Mouse (Mus musculus) embryonic facial prominence, embryonic 10.5 days (tissue): ENCODE data around the gene Aldh18a1. TPM values are rescaled to one million over a fixed set of nuclear protein-coding genes. Genes with fewer than 3 reads are reported as not detected.
"Not testable (repeated sequence)": the region's sequence is repeated elsewhere in the genome, so short reads cannot be mapped to it uniquely, and the experiment has no call there.

Source experiments
- DNase-seq: peaks from one replicate; pipeline ENCODE4 v3.0.0-alpha.2; 2017; ENCODE audit warnings: low spot score
- H3K27ac ChIP-seq: fragments of 300-500 bp; sonication (generic); replicated peaks from 2 replicates; pipeline ENCODE4 v1.5.1; 2016; ENCODE audit warnings: mild to moderate bottlenecking
- H3K27me3 ChIP-seq: fragments of 300-500 bp; sonication (generic); replicated peaks from 2 replicates; pipeline ENCODE4 v1.6.1; 2016; ENCODE audit warnings: low read depth, mild to moderate bottlenecking; ENCODE audit not compliant: poor library complexity, severe bottlenecking
- H3K36me3 ChIP-seq: fragments of 300-500 bp; sonication (generic); replicated peaks from 2 replicates; pipeline ENCODE4 v1.6.1; 2016; ENCODE audit warnings: mild to moderate bottlenecking, moderate library complexity
- H3K4me1 ChIP-seq: fragments of 300-500 bp; sonication (generic); 2 replicates; pipeline ENCODE4 v1.6.1; 2016
- H3K4me3 ChIP-seq: fragments of 300-500 bp; sonication (generic); 2 replicates; pipeline ENCODE4 v1.5.1; 2016; ENCODE audit warnings: mild to moderate bottlenecking, moderate library complexity
- H3K9me3 ChIP-seq: fragments of 300-500 bp; sonication (generic); 2 replicates; pipeline ENCODE4 v1.6.1; 2016; ENCODE audit warnings: mild to moderate bottlenecking
- WGBS: fragments of 180-500 bp; shearing (Covaris S2); methylation state at CpG from one replicate; pipeline ENCODE4 v1.1.7; 2016; 5-methylcytosine and 5-hydroxymethylcytosine counted together
- polyA plus RNA-seq: library from polyadenylated mRNA; unstranded; fragments of >200 nt; fragmentation: Nextera tagmentation; extraction: Ambion mirVana; gene quantifications from 2 replicates; pipeline ENCODE4 v1.2.1, GENCODE M21; 2016

Gene Aldh18a1
- polyA plus RNA-seq, 1 experiment from 2014 or later: 91.0 TPM

DNA sequence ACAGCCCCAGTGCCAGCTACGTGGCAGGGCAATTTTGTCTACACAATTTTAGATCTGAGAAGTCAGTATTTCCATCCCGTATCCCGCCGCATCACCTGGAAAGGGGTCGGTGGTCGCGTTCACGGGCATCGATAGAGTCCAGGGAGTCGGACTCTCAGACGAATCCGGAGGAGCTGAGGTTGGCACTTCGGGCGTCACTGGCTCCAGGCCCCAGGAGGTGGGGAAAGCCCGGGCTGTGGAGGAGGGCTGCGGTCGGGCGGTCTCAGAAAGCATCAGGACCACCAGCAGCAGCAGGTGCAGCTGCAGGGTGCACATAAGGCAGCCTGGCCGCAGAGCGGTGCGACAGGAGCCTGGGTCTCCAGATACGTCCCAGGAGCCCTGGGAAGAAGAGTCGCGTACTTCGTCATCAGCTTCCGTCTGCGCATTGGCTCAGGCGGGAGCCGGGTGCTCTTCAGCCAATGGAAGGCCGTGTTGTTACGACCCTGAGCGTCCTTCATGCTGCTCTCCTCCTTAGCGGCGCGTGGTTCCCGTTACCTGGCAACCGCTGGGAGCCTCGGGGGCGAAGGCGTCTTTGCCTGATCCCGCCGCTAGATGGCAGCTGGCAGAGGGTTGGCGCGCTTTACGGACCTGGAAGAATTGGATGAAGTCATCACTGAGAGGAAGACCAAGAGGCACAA, 23.7 kb upstream of the Aldh18a1 start, which contains the start of the genes Tctn3 and Entpd1:
Gene Tctn3, minus strand, starts transcription at position 404 of the 677 bp plus-strand sequence.
Gene Entpd1, plus strand, starts transcription at position 537 of the 677 bp plus-strand sequence.
- WGBS: under 1% methylated on average over 45 of the region's 45 CpGs
- no peaks in the 10 kb centered on the region for H3K9me3 ChIP-seq
- peak within 1 kb of the TSS; percentile 78 for H3K27ac ChIP-seq
- peak within 1 kb of the TSS; percentile 83 for H3K4me3 ChIP-seq
- no peaks in the 10 kb centered on the region; the same call in 1 of the 2 replicates for H3K27me3 ChIP-seq
- peak; percentile 98 for DNase-seq
- H3K36me3 ChIP-seq: peaks cover 28% of the 10 kb centered on the region
- peaks cover 8% of the 10 kb centered on the region for H3K4me1 ChIP-seq

DNA sequence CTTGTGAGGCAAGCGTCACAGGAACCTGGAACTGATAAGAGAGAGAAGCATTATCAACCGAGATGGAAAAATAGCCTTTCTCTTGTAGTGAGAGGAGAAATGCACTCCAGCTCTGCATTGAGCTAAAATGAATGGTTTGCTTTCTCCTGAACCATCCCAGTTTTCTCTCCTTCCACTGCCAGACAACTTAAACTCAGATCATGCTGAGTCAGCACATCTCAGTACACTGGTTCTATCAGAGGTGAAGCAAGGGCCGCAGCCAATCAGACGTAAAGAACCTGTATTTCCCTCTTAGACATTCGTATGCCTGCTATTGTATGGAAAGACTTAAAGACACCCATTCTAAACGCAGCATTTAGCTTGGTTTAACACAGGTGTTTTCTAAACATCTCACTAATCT, 19.4 kb upstream of the Aldh18a1 start:
- Histone ChIP-seq H3K27me3 (no peaks in the 10 kb centered on the region), H3K4me3 (no peak overlapping the region), H3K27ac (no peak overlapping the region), H3K36me3 (peaks cover 62% of the 10 kb centered on the region), H3K9me3 (no peaks in the 10 kb centered on the region), H3K4me1 (peaks cover 8% of the 10 kb centered on the region)
- WGBS: 88% methylated on average over 6 of the region's 6 CpGs
- no peak for DNase-seq

DNA sequence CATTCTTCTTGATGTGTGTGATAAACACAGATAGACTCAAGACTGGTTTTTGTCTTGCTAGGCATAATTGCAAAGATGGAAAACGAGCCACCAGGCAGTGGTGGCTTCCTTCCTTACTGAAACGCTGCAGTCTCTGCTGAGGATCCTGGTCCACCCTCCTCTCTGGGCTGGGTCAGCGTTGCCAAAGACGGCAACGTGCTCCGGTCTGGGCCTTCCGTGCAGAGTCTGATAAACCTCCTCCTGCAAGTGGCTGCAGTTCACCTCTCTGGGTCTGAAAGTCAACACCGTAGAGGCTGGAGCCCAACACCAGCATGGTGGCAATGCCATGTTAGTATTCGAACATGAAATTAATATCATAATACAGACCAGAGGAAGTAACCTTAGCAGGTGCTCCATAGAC, 16.9 kb upstream of the Aldh18a1 start:
- Histone ChIP-seq H3K4me3 (no peak overlapping the region), H3K4me1 (no peaks in the 10 kb centered on the region), H3K27ac (no peak overlapping the region), H3K9me3 (no peaks in the 10 kb centered on the region), H3K27me3 (no peaks in the 10 kb centered on the region), H3K36me3 (peaks cover 66% of the 10 kb centered on the region)
- DNase-seq: no peak
- 93% methylated on average over 9 of the region's 9 CpGs for WGBS

DNA sequence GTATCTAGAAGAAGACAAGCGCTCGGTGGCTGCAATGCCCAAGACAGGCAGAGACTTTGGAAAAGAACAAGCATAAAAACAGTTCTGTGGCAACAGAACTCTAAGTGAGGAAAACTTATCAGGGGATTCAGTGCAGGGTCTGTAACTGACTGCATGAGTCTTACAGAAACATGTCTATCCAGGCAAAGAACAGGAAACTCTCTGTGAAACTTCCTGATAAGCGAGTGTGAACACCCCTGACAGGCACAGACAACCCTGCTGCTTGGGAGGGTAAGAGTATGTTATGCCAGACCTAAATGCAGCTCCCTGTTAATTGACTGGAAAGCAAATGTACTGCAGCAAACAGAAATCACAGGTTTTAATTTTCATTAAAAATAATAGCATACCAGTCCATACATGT, 13.6 kb upstream of the Aldh18a1 start:
- H3K27ac ChIP-seq: no peak overlapping the region
- no peak for DNase-seq
- H3K36me3 ChIP-seq: peaks cover 46% of the 10 kb centered on the region
- no peaks in the 10 kb centered on the region for H3K4me1 ChIP-seq
- no peaks in the 10 kb centered on the region for H3K27me3 ChIP-seq
- H3K4me3 ChIP-seq: no peak overlapping the region
- 93% methylated on average over 3 of the region's 3 CpGs for WGBS
- H3K9me3 ChIP-seq: no peaks in the 10 kb centered on the region

DNA sequence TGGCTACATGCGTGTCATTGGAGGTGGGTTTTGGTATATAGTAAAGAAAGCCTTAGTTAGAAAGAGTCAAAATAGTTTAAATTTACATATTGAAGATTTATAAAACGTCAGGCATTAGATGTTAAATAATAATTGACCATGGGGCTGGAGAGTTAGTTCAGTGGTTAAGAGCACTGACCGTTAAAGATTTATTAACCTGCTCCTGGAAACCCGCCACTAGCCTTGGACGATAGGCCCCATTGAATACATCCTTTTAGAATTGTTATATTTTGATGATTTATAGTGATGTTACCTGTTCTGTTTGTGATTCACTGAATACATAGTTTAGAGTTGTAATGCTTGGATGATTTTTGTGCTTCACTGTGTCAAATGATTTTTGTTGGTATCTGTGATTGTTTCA, 12.6 kb upstream of the Aldh18a1 start:
- 90% methylated on average over 5 of the region's 5 CpGs for WGBS
- H3K27ac ChIP-seq, H3K9me3 ChIP-seq, H3K4me1 ChIP-seq, H3K27me3 ChIP-seq, DNase-seq, H3K4me3 ChIP-seq: not testable (repeated sequence)
- peaks cover 42% of the 10 kb centered on the region for H3K36me3 ChIP-seq

DNA sequence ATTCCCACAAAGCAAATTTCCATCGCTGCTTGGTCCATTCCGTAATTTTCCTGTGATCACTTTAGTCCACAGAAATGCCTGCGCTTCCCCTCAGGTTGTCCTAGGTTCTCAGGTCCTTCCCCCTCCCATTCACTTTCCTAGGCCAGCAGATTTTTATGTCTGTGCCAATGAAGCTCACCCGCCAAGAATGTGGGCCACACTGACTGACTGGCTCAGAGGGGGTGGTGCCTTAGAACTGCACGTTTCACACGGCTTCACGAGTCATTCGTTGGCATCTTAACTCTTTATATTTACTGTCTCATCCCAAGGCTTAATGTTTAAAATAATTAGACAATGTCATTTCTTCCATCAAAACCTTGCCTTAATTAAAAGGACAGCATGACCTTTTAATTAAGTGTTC, 7.6 kb upstream of the Aldh18a1 start:
- Histone ChIP-seq H3K27ac (no peak overlapping the region), H3K36me3 (peaks cover 34% of the 10 kb centered on the region), H3K4me3 (no peak overlapping the region), H3K4me1 (no peaks in the 10 kb centered on the region), H3K27me3 (no peaks in the 10 kb centered on the region), H3K9me3 (no peaks in the 10 kb centered on the region)
- 91% methylated on average over 8 of the region's 8 CpGs for WGBS
- no peak for DNase-seq

DNA sequence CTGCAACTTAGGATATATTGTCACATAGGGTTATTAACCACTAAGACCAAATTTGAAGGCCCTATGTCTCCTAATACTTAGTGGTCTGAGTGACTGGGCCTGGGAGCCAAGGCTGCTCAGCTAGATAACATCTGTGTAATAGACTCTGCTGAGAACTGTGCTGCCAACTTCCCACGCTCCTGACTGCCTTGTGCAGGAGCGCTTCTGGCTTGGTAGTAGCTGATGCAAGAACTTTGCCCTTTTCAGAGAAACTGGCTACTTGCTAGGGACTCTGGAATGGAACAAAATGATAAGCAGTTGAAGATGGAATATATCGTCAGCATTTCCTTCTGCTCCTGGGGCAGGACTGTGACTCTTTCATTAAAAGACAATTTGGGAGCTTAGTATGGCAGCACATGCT, 7.0 kb upstream of the Aldh18a1 start:
- Histone ChIP-seq H3K36me3 (peaks cover 34% of the 10 kb centered on the region), H3K4me3 (no peak overlapping the region), H3K4me1 (no peaks in the 10 kb centered on the region), H3K27me3 (no peaks in the 10 kb centered on the region), H3K9me3 (no peaks in the 10 kb centered on the region), H3K27ac (no peak overlapping the region)
- 88% methylated on average over 3 of the region's 3 CpGs for WGBS
- no peak for DNase-seq

DNA sequence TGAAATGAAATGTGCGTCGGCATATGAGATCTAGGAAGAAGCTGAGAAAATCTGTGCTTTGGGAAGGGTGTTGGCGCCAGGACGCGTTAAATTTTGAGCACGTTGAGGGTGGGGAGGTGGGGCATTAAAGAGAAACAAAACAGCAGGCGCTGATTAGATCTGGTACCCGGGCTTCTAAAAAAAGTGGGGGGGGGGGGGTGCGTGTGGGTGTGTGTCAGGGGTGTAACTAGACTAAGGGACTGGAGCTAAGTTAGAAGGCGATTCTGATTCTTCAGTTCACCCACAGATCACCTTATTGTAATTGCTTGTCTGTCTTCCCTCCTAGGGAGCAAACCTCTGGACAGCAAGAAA, 1.2 kb upstream of the Aldh18a1 start:
- no peak for DNase-seq
- H3K9me3 ChIP-seq: no peaks in the 10 kb centered on the region
- H3K4me3 ChIP-seq: peak overlapping the region; percentile 88
- H3K4me1 ChIP-seq: peaks cover 20% of the 10 kb centered on the region
- peaks cover 27% of the 10 kb centered on the region for H3K36me3 ChIP-seq
- under 1% methylated on average over 10 of the region's 10 CpGs for WGBS
- H3K27ac ChIP-seq: peak overlapping the region; percentile 89
- no peaks in the 10 kb centered on the region for H3K27me3 ChIP-seq

DNA sequence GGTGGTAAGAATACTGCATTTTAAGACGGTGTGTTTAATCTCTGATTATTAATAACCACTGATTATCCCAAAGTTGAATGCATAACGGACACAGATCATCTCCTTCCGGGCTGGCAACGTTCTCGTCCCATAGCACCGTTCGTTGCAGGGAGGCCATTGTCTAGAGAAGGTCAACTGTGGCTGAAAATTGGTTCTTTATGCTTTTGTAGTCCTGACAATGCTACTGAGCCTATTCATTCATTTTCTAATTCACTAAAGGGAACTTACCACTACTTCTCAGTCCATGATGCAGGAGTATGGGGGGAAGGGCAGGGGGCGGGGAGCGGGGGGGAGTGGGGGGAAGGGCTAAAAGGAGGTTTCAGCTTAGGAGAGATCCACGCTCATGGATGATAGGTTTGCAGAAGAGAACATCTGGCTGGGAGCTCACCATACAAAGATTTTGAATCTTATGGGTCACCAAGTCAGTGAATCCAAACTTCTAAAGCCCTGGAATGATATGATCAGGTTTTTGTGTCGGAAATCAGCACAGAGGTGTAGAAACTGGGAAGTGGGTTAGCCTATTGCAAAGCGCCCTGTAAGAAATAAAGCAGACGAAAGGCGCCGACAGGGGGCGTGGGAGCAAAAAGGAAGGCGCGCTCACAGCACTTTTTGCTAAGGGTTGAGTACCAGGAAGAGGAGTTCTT, 725 bp upstream of the Aldh18a1 start:
- Histone ChIP-seq H3K4me3 (peak overlapping the region; percentile 88), H3K4me1 (peaks cover 20% of the 10 kb centered on the region), H3K27ac (peak overlapping the region; percentile 89)

DNA sequence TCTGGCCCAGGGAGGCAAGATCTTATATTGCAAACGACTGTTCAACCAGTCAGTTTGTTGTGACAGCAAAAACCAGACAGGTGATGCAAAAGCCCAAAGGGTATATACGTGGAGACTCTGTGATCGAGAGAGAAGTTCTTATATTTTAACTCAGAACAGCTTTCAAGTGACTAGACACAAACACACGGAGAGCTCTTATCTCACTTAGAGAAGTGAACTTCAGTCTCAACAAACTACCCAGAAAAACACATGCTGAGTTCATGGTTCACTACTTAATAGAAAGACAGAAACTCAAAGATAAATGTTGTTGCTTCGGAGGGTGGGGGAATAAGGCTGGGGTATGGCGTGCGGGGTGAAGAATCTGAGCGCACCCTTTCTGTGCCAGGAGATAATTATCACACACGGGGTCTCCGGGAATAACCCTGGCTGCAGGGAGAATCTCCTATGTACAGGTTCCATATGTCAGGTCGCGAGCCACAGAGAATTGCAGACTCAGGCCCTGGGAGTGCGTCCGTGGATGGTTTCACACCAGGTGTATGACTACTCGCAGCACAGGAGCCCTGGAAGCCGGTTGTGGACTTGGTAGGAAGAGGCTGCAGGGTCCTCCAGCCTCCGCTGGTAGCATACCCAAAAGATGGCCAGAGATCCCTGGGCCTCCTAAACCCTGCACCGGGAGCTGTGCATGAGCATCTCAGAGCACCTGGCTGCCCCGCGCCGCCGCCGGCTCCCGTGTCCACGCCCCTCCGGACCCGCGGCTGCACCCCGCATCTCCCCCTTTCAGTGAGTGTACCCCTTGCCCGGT, 571 bp downstream of the Aldh18a1 start:
- Histone ChIP-seq H3K9me3 (no peaks in the 10 kb centered on the region), H3K36me3 (peaks cover 34% of the 10 kb centered on the region), H3K27me3 (no peaks in the 10 kb centered on the region), H3K4me3 (peak overlapping the region; percentile 88), H3K4me1 (peaks cover 20% of the 10 kb centered on the region), H3K27ac (peak overlapping the region; percentile 89)
- 7% methylated on average over 30 of the region's 30 CpGs for WGBS
- no peak for DNase-seq

More for the DNA sequence above, 725 bp upstream of the Aldh18a1 start:
- Histone ChIP-seq H3K27me3 (no peaks in the 10 kb centered on the region), H3K36me3 (peaks cover 26% of the 10 kb centered on the region), H3K9me3 (no peaks in the 10 kb centered on the region)
- WGBS: under 1% methylated on average over 18 of the region's 18 CpGs
- DNase-seq: peak; percentile 92

DNA sequence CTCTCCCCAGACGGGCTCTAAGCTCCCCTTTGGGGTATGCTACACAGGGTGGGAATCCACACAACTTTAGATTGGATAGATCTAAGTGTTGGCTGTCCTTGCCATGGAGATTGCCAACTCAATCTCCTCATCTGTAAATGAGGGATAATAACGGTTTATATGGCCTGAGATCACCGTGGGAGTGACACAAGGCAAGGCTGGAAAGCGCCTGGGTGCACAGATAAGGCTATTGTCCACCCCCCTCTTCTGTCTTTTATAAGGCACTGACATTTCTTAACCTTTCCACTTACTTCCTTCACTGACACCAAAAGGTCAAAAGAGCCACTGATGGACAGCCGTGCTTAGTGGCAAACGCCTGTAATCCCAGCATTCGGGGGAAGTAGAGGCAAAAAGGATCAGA, 1.4 kb downstream of the Aldh18a1 start:
- Histone ChIP-seq H3K27ac (no peak overlapping the region), H3K4me1 (peaks cover 20% of the 10 kb centered on the region), H3K27me3 (no peaks in the 10 kb centered on the region), H3K9me3 (no peaks in the 10 kb centered on the region), H3K36me3 (peaks cover 42% of the 10 kb centered on the region), H3K4me3 (peak overlapping the region; percentile 88)
- no peak for DNase-seq
- 58% methylated on average over 7 of the region's 7 CpGs for WGBS

DNA sequence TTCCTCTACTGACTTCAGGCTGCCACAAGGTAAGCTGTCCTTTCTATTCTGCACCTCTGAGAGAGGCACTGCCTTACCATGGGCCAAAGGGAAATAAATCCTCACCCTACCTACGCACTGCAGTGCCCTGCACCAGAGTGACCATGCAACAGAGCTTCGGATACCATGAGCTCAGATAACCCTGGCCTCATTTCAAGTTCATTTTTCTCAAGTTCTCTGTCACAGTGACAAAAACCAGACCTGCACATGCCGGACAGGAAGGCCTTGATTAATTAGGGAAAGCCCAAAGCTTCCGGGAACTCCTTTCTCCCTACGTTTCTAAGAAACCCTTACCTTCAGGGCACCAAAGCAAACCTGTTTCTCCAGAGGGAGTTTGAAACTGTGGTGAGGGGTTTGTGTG, 6.6 kb downstream of the Aldh18a1 start:
- no peak overlapping the region for H3K27ac ChIP-seq
- no peaks in the 10 kb centered on the region for H3K9me3 ChIP-seq
- no peaks in the 10 kb centered on the region for H3K27me3 ChIP-seq
- 89% methylated on average over 5 of the region's 5 CpGs for WGBS
- peaks cover 94% of the 10 kb centered on the region for H3K36me3 ChIP-seq
- peaks cover 6% of the 10 kb centered on the region; the same call in 1 of the 2 replicates for H3K4me1 ChIP-seq
- no peak for DNase-seq
- no peak overlapping the region for H3K4me3 ChIP-seq
